Mouse (Mus musculus): ENCODE data around the gene Grk4.

The Grk4 gene

GRCm38 (mm10) chr5:34659686-34660590, at the start of gene Grk4, which contains the start of gene Nop14:
TSS of gene Grk4 (plus strand) at chr5:34660379.
TSS of gene Nop14 (minus strand) at chr5:34660148.
- peak; percentile 100 for DNase-seq (ENCODE audit: low spot score in 2 of 2)

GRCm38 (mm10) chr5:34632996-34633395, 27.2 kb upstream of the Grk4 start:
- no peak for DNase-seq (ENCODE audit: low spot score in 2 of 2)

- peak; percentile 24 to 37 for DNase-seq (ENCODE audit: low spot score in 2 of 2)
Measured at GRCm38 (mm10) chr5:34633641-34634040, 26.5 kb upstream of the Grk4 start.

GRCm38 (mm10) chr5:34634746-34635400, 25.3 kb upstream of the Grk4 start:
- DNase-seq (ENCODE audit: low spot score in 2 of 2) = no peak

- DNase-seq (ENCODE audit: low spot score in 2 of 2) = no peak
Measured at GRCm38 (mm10) chr5:34635665-34636192, 24.4 kb upstream of the Grk4 start.

GRCm38 (mm10) chr5:34636481-34637287, 23.5 kb upstream of the Grk4 start, which contains the start of gene Mfsd10:
TSS of gene Mfsd10 (minus strand) at chr5:34637212.
- peak; percentile 77 to 80 for DNase-seq (ENCODE audit: low spot score in 2 of 2)

- no peak for DNase-seq (ENCODE audit: low spot score in 2 of 2)
Measured at GRCm38 (mm10) chr5:34637591-34638156, 22.5 kb upstream of the Grk4 start.

- no peak for DNase-seq (ENCODE audit: low spot score in 2 of 2)
Measured at GRCm38 (mm10) chr5:34641991-34642390, 18.2 kb upstream of the Grk4 start.

GRCm38 (mm10) chr5:34642932-34643331, 17.2 kb upstream of the Grk4 start:
- DNase-seq (ENCODE audit: low spot score in 2 of 2) = peak; percentile 46 to 47

- DNase-seq (ENCODE audit: low spot score in 2 of 2) = peak in 1 of 2 experiments; percentile 48
Measured at GRCm38 (mm10) chr5:34647581-34647980, 12.6 kb upstream of the Grk4 start.

GRCm38 (mm10) chr5:34652961-34653360, 7.2 kb upstream of the Grk4 start:
- DNase-seq (ENCODE audit: low spot score in 2 of 2) = no peak

GRCm38 (mm10) chr5:34654881-34655280, 5.3 kb upstream of the Grk4 start:
- DNase-seq (ENCODE audit: low spot score in 2 of 2) = no peak

- DNase-seq (ENCODE audit: low spot score in 2 of 2) = no peak
Measured at GRCm38 (mm10) chr5:34657556-34657955, 2.6 kb upstream of the Grk4 start.

GRCm38 (mm10) chr5:34660591-34661130, 482 bp downstream of the Grk4 start:
- no peak for DNase-seq (ENCODE audit: low spot score in 2 of 2)

GRCm38 (mm10) chr5:34661909-34662308, 1.7 kb downstream of the Grk4 start:
- DNase-seq (ENCODE audit: low spot score in 2 of 2) = no peak

GRCm38 (mm10) chr5:34663231-34663630, 3.1 kb downstream of the Grk4 start:
- DNase-seq (ENCODE audit: low spot score in 2 of 2) = no peak

GRCm38 (mm10) chr5:34669493-34669892, 9.3 kb downstream of the Grk4 start:
- no peak for DNase-seq (ENCODE audit: low spot score in 2 of 2)

GRCm38 (mm10) chr5:34670280-34670679, 10.1 kb downstream of the Grk4 start:
- DNase-seq (ENCODE audit: low spot score in 2 of 2) = no peak

GRCm38 (mm10) chr5:34689868-34690267, 29.7 kb downstream of the Grk4 start:
- DNase-seq (ENCODE audit: low spot score in 2 of 2) = no peak

GRCm38 (mm10) chr5:34692782-34693181, 32.6 kb downstream of the Grk4 start:
- no peak for DNase-seq (ENCODE audit: low spot score in 2 of 2)

- peak in 1 of 2 experiments; percentile 3 for DNase-seq (ENCODE audit: low spot score in 2 of 2)
Measured at GRCm38 (mm10) chr5:34695521-34695920, 35.3 kb downstream of the Grk4 start.
